Mouse (Mus musculus): ENCODE data around the gene Rpap1. TPM values are rescaled to one million over a fixed set of nuclear protein-coding genes. Genes with fewer than 3 reads are reported as not detected.
A peak's percentile ranks its signal among the peaks of the same experiment; 100 is the strongest.

The Rpap1 gene
- polyA plus RNA-seq (2017; shearing (Covaris generic)): 10 to 100 TPM in 1 of 2 experiments, 1 to 10 TPM in 1; 10.0 to 18.1 TPM

DNA sequence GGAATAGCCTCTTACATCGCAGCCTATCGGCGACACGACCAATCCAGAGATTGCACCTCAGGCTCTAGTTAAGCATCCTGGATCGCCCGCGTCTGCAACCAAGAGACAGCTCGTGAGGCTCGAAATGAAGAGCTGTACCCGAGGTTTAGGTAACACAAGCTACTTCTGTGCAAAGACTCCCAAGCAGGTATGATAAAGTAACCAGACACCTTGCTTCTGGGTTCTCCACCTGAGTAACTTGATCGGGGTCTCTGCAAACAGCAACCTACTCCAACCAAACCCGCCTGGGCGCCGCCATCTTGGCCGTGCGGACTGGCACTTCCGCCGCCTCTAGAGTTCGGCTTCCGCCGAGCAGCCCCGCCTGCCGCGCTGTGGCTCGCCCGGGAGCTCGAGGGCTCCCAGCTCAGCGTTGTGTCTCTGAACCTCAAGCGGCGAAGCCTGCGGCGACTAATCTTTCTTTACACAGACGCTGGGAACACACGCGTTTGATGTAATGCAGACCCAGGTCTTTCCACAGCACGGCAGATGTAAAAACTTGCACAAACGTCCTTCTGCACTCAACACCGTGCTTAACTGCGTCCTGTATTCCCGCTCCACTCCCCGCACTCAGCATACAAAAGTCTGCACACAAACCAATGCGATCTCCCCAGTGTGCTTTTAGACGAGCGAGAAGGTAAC, at the start of gene Rpap1:
TSS of gene Rpap1 (minus strand) at position 332 of the 678 bp plus-strand sequence.
- ATAC-seq: peak; percentile 97

DNA sequence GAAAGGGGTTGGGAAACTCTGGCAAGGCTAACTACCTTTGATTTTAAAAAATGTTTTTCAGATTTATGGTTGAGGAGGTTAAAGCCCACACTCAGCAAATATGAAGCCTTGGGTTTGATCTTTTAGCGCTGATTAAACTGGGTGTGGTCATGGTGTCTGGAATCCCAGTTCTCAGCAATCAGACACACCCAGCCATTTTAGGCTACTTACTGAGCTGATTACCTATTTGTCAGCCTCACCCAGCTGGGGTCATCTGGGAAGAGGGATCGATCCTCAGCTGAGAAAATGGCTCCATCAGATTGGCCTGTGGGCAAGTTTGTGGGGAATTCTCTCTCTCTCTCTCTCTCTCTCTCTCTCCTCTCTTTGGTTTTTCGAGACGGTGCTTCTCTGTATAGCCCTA, 46.9 kb upstream of the Rpap1 start:
- no peak for ATAC-seq

- ATAC-seq: no peak
These were observed 43.2 kb upstream of the Rpap1 start for GRCm38 (mm10) chr2:119830579-119830978.

GRCm38 (mm10) chr2:119821136-119821535, 33.8 kb upstream of the Rpap1 start:
- ATAC-seq: no peak

DNA sequence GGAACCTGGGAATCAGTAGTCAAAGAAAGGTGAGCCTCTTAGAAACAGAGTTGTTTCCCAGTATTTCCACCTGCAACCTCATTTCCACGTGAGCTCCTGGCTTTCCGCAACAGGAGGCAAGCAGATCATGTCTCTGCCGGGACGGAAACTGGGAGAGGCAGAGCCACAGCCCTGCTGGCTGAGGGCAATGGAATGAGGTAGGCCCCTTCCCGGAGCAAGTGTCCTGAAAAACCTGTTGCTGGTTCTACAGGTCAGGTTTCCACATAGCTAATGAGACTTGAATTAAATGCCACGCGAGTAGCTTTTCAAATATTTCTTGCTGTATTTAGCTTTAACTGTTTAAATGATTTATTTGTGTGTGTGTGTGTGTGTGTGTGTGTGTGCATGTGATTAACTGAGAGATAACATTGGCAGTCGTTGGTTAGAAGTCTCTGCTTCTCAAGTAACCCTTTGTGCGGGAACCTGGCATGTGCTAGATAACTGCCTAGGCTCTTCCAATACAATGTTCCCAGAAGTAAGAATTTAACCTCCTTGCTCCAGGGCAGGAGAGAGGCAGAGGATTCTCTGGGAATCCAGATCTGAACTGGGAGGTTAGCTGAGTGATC, 31.4 kb upstream of the Rpap1 start:
- ATAC-seq: no peak

DNA sequence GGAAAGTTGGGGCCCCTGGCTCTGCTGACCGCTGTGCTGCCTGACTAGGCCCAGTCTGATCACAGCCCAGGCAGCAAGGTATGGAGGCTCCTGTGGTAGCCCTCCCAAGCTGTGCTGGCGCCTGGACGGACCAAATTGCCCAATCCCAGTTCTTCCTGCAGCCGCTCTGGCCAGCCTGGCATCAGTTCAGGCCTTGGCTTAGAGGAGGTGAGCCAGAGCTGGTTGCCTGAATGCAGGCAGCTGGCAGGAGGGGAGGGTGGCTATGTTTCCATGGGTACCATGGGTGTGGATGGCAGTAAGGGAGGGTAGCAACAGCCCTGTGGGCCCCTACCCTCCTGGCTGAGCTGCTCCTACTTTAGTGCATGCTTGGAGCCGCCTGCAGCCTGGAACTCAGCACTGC, 29.7 kb upstream of the Rpap1 start:
- no peak for ATAC-seq

- no peak for ATAC-seq
These were observed 29.3 kb upstream of the Rpap1 start for GRCm38 (mm10) chr2:119816611-119817010.

- ATAC-seq: no peak
These were observed 27.1 kb upstream of the Rpap1 start for GRCm38 (mm10) chr2:119814376-119814933.

GRCm38 (mm10) chr2:119811490-119812146, 24.3 kb upstream of the Rpap1 start:
- no peak for ATAC-seq

GRCm38 (mm10) chr2:119810890-119811289, 23.6 kb upstream of the Rpap1 start:
- no peak for ATAC-seq

GRCm38 (mm10) chr2:119808881-119809280, 21.5 kb upstream of the Rpap1 start:
- no peak for ATAC-seq

GRCm38 (mm10) chr2:119808438-119808837, 21.1 kb upstream of the Rpap1 start:
- ATAC-seq: no peak

DNA sequence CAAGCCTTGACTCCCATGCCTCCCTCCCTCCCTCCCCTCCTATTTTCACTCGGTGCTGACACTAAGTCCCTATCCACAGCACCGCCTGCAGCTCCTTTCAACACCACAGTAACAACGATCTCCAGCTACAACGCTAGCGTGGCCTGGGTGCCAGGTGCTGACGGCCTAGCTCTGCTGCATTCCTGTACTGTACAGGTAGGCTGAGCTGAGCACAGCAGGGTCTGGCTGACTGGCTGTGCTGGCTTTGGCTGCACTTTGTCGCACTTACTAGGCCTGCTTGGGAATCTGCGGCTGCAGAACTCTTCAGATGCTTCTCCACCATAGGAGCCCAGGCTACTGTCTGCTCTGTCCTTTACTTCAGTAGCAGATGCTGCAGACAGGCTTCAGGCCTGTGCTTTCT, 18.2 kb upstream of the Rpap1 start:
- ATAC-seq: no peak

- ATAC-seq: no peak
These were observed 17.4 kb upstream of the Rpap1 start for GRCm38 (mm10) chr2:119804776-119805175.

GRCm38 (mm10) chr2:119804275-119804628, 16.9 kb upstream of the Rpap1 start:
- no peak for ATAC-seq

DNA sequence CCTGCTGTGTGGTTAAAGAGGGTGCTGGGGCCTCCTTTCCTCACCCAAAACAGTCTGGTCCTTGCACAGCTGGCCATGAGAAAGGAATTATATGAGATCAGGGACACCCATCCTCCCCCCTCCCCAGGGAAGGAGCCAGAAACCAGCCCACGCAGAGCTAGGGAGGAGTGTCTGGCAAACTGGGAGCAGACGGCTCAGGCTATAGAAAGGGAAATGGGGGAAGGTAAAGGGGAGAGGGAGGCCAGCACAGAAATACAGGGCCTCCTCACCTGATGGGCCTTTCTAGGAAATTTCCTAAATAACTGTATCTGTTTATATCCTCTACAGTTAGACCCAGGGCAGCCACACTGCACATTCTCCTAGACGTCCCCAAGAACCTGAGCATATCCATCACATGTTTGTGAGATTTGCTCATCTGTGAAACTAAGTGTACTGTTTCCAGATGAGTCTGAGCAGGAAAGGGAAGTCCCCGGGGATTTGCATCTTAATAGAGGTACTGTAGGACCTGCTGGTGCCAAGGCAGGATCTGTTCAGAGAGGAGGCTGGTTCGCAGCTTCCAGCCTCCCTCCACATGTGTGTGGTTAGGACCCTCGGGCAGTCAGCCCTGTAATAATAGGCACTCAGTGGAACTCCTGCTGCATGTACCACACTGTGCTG, 16.4 kb upstream of the Rpap1 start:
- ATAC-seq: no peak

DNA sequence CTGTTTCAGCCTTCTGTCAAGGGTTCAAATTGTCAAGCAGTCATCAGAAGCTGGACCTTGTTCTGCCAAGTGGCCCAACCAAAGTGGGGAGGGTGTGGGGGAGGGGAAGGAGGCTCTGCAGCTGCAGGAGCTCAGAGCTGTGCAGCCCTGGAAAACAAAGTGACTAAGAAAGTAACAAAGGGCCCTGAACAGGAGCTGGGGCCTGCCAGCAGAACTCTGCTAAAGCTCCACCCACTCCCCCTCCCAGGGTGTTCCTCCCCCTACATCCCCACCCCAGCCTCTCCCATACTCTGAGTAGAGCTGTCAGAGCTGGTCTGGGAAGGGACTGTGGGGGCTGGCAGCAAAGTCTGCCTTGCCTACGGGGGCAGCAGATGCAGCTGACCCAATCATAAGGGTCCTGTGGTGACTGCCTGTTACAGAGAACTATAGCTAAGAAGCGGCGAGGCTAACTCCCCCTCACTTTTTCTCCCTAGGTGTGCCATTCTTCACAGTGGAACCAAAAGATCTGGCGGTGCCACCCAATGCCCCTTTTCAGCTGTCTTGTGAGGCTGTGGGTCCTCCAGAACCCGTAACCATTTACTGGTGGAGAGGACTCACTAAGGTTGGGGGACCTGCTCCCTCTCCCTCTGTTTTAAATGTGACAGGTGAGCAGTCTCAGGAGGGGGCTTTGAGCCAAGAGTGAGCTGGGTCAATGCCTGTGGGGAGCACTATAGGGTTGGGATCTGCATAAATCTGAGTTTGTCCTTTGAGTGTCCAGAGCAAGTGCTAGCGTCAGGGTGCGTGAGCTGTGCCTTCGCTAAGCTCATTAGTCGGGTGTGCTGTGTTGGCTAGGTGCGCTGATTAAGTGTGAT, 15.7 kb upstream of the Rpap1 start:
- no peak for ATAC-seq

DNA sequence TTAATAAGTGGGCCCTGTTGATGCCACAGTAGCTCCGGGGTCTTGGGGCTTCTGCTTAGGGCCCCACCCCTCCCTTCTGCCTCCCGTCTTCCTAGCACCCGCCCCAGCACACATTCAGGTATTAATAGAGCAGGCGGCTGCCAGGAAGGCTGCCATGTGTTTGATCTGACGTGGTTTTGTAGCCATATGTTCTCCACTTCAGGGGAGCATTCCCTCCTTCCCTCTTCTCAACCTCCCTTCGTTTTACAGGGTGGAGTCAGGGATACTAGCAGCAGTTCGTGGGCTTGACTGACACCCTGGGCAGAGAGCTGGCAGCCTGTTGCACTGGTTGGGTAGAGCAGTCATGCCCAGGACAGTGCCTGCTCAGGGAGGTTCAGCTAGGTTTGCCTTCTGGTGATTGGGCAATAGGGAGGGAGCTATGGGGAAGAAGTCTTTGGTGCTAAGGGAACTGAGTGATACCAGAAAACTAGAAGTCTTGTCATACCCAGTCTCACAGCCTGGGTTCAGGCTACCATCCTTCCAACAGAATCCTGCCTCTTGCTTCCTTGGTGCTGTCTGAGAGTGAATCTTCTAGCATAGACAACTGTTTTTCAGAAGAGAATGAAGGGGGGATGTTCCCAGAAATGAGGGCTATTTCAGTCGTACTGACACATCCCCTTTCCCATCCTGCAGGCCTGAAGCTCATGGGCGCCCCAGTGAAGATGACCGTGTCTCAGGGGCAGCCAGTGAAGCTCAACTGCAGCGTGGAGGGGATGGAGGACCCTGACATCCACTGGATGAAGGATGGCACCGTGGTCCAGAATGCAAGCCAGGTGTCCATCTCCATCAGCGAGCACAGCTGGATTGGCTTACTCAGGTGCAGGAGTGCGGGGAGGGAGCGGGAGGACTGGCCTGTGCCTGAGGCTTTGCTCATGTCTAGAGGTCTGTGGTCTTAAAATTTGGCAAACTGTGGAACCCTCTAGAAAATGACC, 13.8 kb upstream of the Rpap1 start:
- ATAC-seq: no peak

- no peak for ATAC-seq
These were observed 12.7 kb upstream of the Rpap1 start for GRCm38 (mm10) chr2:119799961-119800550.

DNA sequence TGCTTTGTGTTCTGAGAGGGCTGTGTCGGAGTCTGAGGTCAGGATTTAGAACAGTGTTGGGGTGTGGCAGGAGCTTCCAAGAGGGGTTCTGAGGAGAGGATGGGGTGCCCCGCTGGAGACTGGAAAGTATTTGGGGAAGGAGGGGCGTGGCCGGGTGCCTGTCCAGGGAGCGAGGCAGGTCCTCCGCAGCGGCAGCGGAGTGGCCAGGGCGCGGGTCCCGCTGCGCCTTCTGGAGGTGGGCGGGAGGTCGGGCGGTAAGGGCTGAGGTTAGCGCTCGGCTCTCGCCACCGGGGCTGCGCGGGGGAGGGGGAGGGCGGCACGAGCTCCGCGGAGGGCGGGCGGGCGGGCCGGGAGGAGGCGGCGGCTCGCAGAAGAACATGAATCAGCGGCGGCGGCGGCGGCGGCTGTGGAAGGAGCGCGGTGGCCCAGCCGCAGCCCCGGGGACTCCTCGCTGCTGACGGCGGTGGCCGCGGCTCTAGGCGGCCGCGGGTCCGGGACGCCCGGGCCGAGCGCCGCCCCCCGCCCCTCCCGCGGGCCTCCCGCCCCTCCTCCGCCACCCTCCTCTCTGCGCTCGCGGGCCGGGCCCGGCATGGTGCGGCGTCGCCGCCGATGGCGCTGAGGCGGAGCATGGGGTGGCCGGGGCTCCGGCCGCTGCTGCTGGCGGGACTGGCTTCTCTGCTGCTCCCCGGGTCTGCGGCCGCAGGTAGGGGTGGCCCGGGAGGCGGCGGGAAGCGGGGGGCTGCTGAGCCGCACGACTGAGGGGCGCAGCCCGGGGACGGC, 12.0 kb upstream of the Rpap1 start:
- ATAC-seq: peak; percentile 31
